Mouse (Mus musculus) cerebellum, adult 2 months (tissue): ENCODE data around the gene Ufc1.

Source experiments
- CTCF ChIP-seq: fragments of 200-500 bp; IDR thresholded peaks from 2 replicates; pipeline ENCODE4 v1.5.1; 2011; ENCODE audit warnings: low read depth, mild to moderate bottlenecking, control low read depth, low read length, moderate library complexity, borderline replicate concordance; ENCODE audit not compliant: insufficient read depth
- POLR2A ChIP-seq: fragments of 200-500 bp; IDR thresholded peaks from 2 replicates; pipeline ENCODE4 v1.6.1; 2011; ENCODE audit warnings: low read length, control low read depth, borderline replicate concordance; ENCODE audit not compliant: insufficient read depth

- no peak for TF ChIP-seq CTCF
- no peak for TF ChIP-seq POLR2A
These were observed 18.6 kb downstream of the Ufc1 start for GRCm38 (mm10) chr1:171276110-171276748.
